17 mouse cellular contexts compared by ENCODE assay signal in the genomic region with DNA sequence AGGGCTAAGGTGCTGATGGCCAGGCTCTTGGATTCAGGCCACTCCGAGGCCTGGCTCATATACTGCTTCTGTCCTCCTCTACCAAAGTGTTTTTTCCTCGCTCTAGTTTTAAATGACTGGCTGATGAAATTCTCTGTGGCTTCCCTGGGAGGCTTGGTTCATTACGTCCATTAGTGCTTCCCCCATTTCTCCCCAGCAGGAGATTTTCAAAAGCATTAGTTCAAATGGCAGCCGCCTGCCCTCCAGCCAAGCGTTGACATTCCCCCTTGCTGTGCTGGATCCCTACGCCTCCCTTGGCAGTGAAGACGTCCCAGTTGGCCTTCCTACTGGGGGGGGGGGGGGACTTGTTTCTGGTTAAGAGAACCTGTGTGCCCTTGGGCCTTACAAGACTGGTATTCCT.
DNase-seq lines count a peak whose midpoint lies in the region; ATAC-seq lines count a peak whose summit lies in the region.
"Had no signal": no experiment of that assay in that cellular context is flagged by ENCODE, and none has a peak within 500 bp of the region (broad histone marks: within the 10 kb centered on the region; RNA-seq: fewer than 3 reads in every experiment).

No protein-coding gene starts in this region.

- H3K9me3 ChIP-seq in midbrain, embryonic 12.5 days, result no peaks in the 10 kb centered on the region
- no peaks in the 10 kb centered on the region for H3K9me3 ChIP-seq in midbrain, embryonic 15.5 days
- H3K9me3 ChIP-seq in embryonic facial prominence, embryonic 13.5 days, result no peaks in the 10 kb centered on the region
- H3K9me3 ChIP-seq in hindbrain, embryonic 16.5 days (ENCODE audit: control insufficient read depth, low read length), result no peaks in the 10 kb centered on the region

- no peak overlapping the region for H3K4me2 ChIP-seq in midbrain, embryonic 12.5 days (replicated peaks)
- H3K4me2 ChIP-seq in midbrain, embryonic 15.5 days, result no peak overlapping the region
- H3K4me2 ChIP-seq in embryonic facial prominence, embryonic 13.5 days, result no peak overlapping the region
- no peak overlapping the region for H3K4me2 ChIP-seq in hindbrain, embryonic 16.5 days (ENCODE audit: low read length)

- no peak overlapping the region for H3K9ac ChIP-seq in midbrain, embryonic 12.5 days (replicated peaks)
- no peak overlapping the region for H3K9ac ChIP-seq in midbrain, embryonic 15.5 days
- H3K9ac ChIP-seq in embryonic facial prominence, embryonic 13.5 days, result no peak overlapping the region
- no peak overlapping the region; the same call in 1 of the 2 replicates for H3K9ac ChIP-seq in hindbrain, embryonic 16.5 days (ENCODE audit: low read depth, low read length)

- no peak overlapping the region for H3K4me3 ChIP-seq in midbrain, embryonic 12.5 days
- H3K4me3 ChIP-seq in midbrain, embryonic 15.5 days, result no peak overlapping the region
- H3K4me3 ChIP-seq in embryonic facial prominence, embryonic 13.5 days, result no peak overlapping the region
- H3K4me3 ChIP-seq in hindbrain, embryonic 16.5 days (ENCODE audit: low read length), result no peak overlapping the region
- H3K4me3 ChIP-seq: heart, adult 2 months; myocyte had no signal

- H3K27ac ChIP-seq in midbrain, embryonic 12.5 days (replicated peaks), result peak overlapping the region; percentile 35; the same call in 1 of the 2 replicates
- no peak overlapping the region for H3K27ac ChIP-seq in midbrain, embryonic 15.5 days
- 0 out of 2 replicates have a peak overlapping the region, but pooled peaks have one; percentile 56 for H3K27ac ChIP-seq in embryonic facial prominence, embryonic 13.5 days
- peak overlapping the region; percentile 40; the same call in 1 of the 2 replicates for H3K27ac ChIP-seq in hindbrain, embryonic 16.5 days (ENCODE audit: low read depth, low read length)
- H3K27ac ChIP-seq: heart, adult 2 months had no signal

- peaks cover 26% of the 10 kb centered on the region for H3K4me1 ChIP-seq in midbrain, embryonic 12.5 days
- peaks cover 20% of the 10 kb centered on the region for H3K4me1 ChIP-seq in midbrain, embryonic 15.5 days
- peaks cover 15% of the 10 kb centered on the region for H3K4me1 ChIP-seq in embryonic facial prominence, embryonic 13.5 days
- peaks cover 10% of the 10 kb centered on the region for H3K4me1 ChIP-seq in hindbrain, embryonic 16.5 days (ENCODE audit: control insufficient read depth, insufficient read depth, low read depth, low read length)

- peaks cover 7% of the 10 kb centered on the region for H3K27me3 ChIP-seq in midbrain, embryonic 12.5 days
- no peaks in the 10 kb centered on the region for H3K27me3 ChIP-seq in midbrain, embryonic 15.5 days (replicated peaks)
- no peaks in the 10 kb centered on the region for H3K27me3 ChIP-seq in embryonic facial prominence, embryonic 13.5 days
- H3K27me3 ChIP-seq in hindbrain, embryonic 16.5 days (replicated peaks; ENCODE audit: control insufficient read depth, insufficient read depth, low read length), result no peaks in the 10 kb centered on the region

- WGBS in midbrain, embryonic 12.5 days, result 24% methylated on average over 7 of the region's 7 CpGs
- WGBS in midbrain, embryonic 15.5 days, result 20% methylated on average over 7 of the region's 7 CpGs
- 30% methylated on average over 7 of the region's 7 CpGs for WGBS in embryonic facial prominence, embryonic 13.5 days
- 23% methylated on average over 7 of the region's 7 CpGs for WGBS in hindbrain, embryonic 16.5 days

- DNase-seq in retina, embryonic 14.5 days (ENCODE audit: low spot score), result peak; percentile 73
- no peak for DNase-seq in urinary bladder, adult 18-20 months (ENCODE audit: low spot score in 2 of 2)
- DNase-seq: adrenal gland, adult 8-10 months; cerebellum, adult 9-10 months; heart, adult 2 months; heart, postnatal 10 days; kidney, postnatal 10 days; layer of hippocampus, adult 9-11 months; liver; lung, adult 2 months; thymus, adult 18-20 months had no signal

- no peak for ATAC-seq in midbrain, embryonic 12.5 days (ENCODE audit: low FRiP score, low read depth)
- no peak for ATAC-seq in midbrain, embryonic 15.5 days (replicated peaks)
- ATAC-seq in embryonic facial prominence, embryonic 13.5 days (ENCODE audit: insufficient number of reproducible peaks, insufficient read depth, low FRiP score, low TSS enrichment, low read depth), result no peak
- peak; percentile 22; the same call in 1 of the 2 replicates for ATAC-seq in hindbrain, embryonic 16.5 days
- ATAC-seq in megakaryocyte progenitor cell, adult 5-6 weeks (replicated peaks; ENCODE audit: poor library complexity), result no peak

- H3K36me3 ChIP-seq in midbrain, embryonic 12.5 days, result no peaks in the 10 kb centered on the region
- no peaks in the 10 kb centered on the region for H3K36me3 ChIP-seq in midbrain, embryonic 15.5 days (replicated peaks)
- H3K36me3 ChIP-seq in embryonic facial prominence, embryonic 13.5 days, result no peaks in the 10 kb centered on the region
- no peaks in the 10 kb centered on the region for H3K36me3 ChIP-seq in hindbrain, embryonic 16.5 days (ENCODE audit: control insufficient read depth, insufficient read depth, low read length)
